Mouse (Mus musculus) thymus, postnatal 0 days (tissue): Measurements from ENCODE around the gene Gm3854. TPM values are rescaled to one million over a fixed set of nuclear protein-coding genes. Genes with fewer than 3 reads are reported as not detected.
A peak's percentile ranks its signal among the peaks of the same experiment; 100 is the strongest.

Source experiments
- DNase-seq: peaks from one replicate; pipeline ENCODE4 v3.0.0-alpha.2; 2015; ENCODE audit warnings: low spot score
- polyA plus RNA-seq: library from polyadenylated mRNA; unstranded; fragments of >200 nt; fragmentation: Nextera tagmentation; extraction: Ambion mirVana; gene quantifications from 2 replicates; pipeline ENCODE4 v1.2.1, GENCODE M21; 2015

Gm3854 gene
- polyA plus RNA-seq, 1 experiment from 2014 or later, result 0.42 TPM

DNA sequence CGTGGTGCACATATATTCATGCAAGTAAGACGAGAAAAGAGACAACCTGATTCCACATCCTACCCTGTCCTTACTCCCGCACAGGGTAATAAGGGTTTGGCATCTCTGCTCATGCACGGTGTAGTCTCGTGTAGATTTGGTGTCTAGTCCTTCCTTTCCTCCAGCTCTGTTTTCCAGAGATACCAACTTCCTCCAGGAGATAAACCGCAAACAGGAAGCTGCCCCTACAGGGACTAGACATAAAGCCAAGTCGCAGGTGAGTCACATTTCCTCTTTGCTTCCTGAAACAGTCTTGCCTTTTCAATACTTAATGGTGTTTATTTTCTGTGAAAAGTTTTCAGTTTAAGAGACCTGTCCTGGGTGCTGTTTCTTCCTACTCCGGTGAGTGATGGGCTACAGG, 40.5 kb downstream of the Gm3854 start:
- DNase-seq, result no peak

DNA sequence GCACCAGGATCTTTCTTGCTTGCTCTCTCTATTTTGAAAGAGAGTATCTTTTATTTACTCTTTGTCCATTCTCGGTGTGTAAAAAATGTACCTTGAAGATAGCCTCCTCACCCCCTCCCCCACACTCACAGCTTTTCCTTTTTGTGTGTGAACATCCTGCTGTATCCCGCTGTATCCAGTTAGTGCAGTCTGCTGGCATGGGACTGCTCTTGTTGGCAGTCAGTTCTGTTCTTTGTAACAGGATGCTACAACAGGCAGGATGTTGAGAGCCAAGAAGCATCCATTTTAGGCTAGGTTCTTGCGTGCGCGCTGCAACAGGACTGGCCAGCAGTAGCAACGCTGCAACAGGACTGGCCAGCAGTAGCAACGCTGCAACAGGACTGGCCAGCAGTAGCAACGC, 43.4 kb downstream of the Gm3854 start:
- DNase-seq, result no peak

DNA sequence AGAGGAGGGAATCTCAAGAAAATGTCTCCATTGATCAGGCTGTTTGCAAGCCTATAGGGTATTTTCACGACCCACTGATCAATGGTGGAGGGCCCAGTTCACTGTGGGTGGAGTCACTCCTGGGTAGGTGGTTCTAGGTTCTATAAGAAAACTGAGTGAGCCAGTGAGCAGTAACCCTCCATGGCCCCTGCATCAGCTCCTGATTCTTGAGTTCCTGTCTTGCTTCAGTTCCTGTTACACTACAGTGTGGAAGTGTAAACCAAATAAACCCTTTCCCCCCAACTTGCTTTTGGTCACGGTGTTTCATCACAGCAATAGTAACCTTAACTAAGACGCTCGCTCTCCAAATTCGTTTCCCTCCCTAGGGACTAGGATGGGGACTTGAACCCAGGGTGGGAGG, 45.4 kb downstream of the Gm3854 start:
- DNase-seq, result no peak

GRCm38 (mm10) chr7:6389449-6389848, 45.9 kb downstream of the Gm3854 start:
- DNase-seq, result no peak

- peak; percentile 55 for DNase-seq
Measured at GRCm38 (mm10) chr7:6397996-6398975, 54.7 kb downstream of the Gm3854 start, which contains the start of gene Smim17. Smim17 (plus strand) TSS chr7:6398715.

Other genes starting within 250 kb of the Gm3854 start
- gene Zfp787, start 187.8 kb upstream of the Gm3854 start, polyA plus RNA-seq, result 21.4 and 33.0 TPM in 2 replicates
- gene Zfp444, start 171.5 kb upstream of the Gm3854 start, polyA plus RNA-seq, result 61.2 and 62.1 TPM in 2 replicates
- not detected in 2 replicates for gene Galp, start 146.7 kb upstream of the Gm3854 start, polyA plus RNA-seq
- not detected in 2 replicates for gene Zscan5b, start 121.5 kb upstream of the Gm3854 start, polyA plus RNA-seq
- gene Epp13, start 91.0 kb upstream of the Gm3854 start, polyA plus RNA-seq, result 0.21 TPM in 1 of 2 replicates, not detected in the other
- gene Zfp667, start 57.2 kb upstream of the Gm3854 start, polyA plus RNA-seq, result 11.5 TPM in 2 replicates
- 2.4 and 3.7 TPM in 2 replicates for gene Zfp583, start 12.5 kb upstream of the Gm3854 start, polyA plus RNA-seq
- gene Zfp78, start 19.5 kb downstream of the Gm3854 start, polyA plus RNA-seq, result 1.1 and 1.6 TPM in 2 replicates
- 1.9 and 2.0 TPM in 2 replicates for gene Zfp28, start 39.5 kb downstream of the Gm3854 start, polyA plus RNA-seq
- gene Smim17, start 55.0 kb downstream of the Gm3854 start, polyA plus RNA-seq, result 0.35 TPM in 1 of 2 replicates, not detected in the other
- not detected in 2 replicates for gene Gm20715, start 66.5 kb downstream of the Gm3854 start, polyA plus RNA-seq
- gene Olfr1344, start 94.9 kb downstream of the Gm3854 start, polyA plus RNA-seq, result not detected in 2 replicates
- gene Olfr1336, start 112.4 kb downstream of the Gm3854 start, polyA plus RNA-seq, result not detected in 2 replicates
- not detected in 2 replicates for gene Olfr1346, start 123.3 kb downstream of the Gm3854 start, polyA plus RNA-seq
- not detected in 2 replicates for gene Olfr5, start 143.2 kb downstream of the Gm3854 start, polyA plus RNA-seq
- gene Olfr1347, start 156.0 kb downstream of the Gm3854 start, polyA plus RNA-seq, result not detected in 2 replicates
- gene Olfr1348, start 165.0 kb downstream of the Gm3854 start, polyA plus RNA-seq, result not detected in 2 replicates
- not detected in 2 replicates for gene Olfr1349, start 179.2 kb downstream of the Gm3854 start, polyA plus RNA-seq
- not detected in 2 replicates for gene Olfr1350, start 221.1 kb downstream of the Gm3854 start, polyA plus RNA-seq